Mouse (Mus musculus): Measurements from ENCODE around the gene Nudt13. TPM values are rescaled to one million over a fixed set of nuclear protein-coding genes. Genes with fewer than 3 reads are reported as not detected.
A peak's percentile ranks its signal among the peaks of the same experiment; 100 is the strongest.

Gene Nudt13
- total RNA-seq, 2 experiments from 2014 or later: 25.7 to 35.1 TPM

DNA sequence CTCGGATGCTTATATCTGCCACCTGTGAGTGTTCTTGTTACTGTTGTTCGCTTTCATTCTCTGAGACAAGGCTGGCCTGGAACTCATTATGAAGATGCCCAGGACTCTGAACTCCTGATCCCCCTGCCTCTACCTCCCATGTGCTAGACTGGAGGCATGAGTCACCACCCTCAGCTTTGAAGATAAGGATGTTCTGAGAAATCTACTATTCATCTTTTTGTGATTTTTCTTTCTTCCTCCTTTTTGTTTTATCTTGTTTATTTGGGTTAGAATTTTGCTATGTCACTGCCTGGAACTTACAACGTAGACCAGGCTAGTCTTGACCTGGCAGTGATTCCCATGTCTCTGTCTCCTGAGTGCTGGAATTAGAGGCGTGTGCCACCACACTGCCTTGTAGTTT is 36.8 kb downstream of the Nudt13 start:
- intact Hi-C loops (cut with DNase I): no loop called here
- no peak for DNase-seq

DNA sequence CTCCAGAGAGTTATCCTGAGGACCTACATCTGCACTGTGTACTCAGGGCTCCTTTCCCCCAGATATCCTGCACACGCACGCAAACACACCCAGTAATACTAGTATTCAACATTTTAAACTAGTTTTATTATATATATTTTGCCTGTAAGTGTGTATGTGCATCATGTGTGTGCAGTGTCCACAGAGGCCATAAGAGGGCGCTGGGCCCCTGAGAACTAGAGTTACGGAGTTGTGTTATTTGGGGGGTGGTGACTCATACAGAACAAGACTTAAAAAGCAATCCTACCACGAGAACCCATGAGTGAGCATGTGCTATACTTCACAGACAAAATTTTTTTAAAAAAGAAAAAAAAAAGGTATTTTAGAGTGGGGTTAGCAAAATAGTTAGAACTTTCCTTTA is 44.9 kb downstream of the Nudt13 start:
- intact Hi-C loops (cut with DNase I): no loop called here
- no peak for DNase-seq

DNA sequence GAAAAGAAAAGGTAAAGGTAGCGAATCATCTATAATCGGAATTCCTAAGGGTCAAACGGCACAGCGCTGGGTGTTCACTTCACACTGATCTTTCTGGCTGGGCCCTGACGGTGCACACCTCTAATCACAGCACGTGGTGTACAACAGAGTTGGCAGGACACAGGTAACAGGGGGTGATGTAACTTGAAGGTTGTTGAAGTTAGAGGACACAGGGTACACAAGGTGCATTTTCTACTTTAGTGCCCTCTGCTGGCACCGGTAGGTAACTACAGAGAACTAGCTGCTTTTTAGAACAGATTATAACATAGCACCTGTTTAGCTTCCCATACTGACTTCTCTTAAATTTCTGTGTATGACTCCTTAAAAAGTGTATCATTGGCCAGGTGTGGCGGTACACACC is 45.7 kb downstream of the Nudt13 start:
- DNase-seq: peak; percentile 33 to 42
- intact Hi-C loops (cut with DNase I): no loop called here

DNA sequence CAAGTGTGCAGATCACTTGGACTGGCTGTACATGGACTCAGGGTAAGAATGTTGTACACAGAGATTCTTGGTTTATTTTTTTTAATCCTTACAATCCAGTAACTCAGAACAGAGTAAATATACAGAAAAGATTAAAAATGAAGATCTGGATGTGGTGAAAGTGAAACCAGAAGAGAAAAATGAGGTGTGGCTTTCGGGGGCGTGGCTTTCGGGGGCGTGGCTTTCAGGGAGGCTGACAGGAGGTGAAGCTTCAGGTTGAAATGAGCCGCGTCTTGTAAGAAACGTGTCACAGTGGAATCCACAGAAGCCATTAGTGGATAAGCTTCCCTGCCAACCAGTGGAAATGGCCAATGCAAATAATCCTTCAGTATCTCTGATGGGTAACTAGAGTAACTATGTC is 46.4 kb downstream of the Nudt13 start:
- no peak for DNase-seq
- intact Hi-C loops (cut with DNase I): no loop called here

DNA sequence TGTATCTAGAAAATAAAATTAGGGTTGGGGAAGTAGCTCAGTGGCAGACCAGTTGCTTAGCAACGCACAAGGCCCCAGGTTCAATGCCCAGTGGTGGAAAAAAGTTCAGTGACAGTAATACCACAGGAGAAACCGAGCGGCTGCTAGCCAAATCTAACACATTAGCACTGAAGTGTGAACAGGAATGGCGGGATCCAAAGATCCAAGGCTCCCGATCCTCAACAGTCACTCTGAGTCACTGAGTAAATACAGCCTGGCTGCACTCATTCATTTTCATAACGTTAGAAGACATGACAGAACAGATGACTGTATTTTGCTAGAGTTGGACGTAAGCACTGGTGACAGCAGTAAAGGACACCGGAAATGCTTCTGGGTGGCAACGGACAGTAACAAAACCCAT is 51.4 kb downstream of the Nudt13 start:
- intact Hi-C loops (cut with DNase I): no loop called here
- no peak for DNase-seq

DNA sequence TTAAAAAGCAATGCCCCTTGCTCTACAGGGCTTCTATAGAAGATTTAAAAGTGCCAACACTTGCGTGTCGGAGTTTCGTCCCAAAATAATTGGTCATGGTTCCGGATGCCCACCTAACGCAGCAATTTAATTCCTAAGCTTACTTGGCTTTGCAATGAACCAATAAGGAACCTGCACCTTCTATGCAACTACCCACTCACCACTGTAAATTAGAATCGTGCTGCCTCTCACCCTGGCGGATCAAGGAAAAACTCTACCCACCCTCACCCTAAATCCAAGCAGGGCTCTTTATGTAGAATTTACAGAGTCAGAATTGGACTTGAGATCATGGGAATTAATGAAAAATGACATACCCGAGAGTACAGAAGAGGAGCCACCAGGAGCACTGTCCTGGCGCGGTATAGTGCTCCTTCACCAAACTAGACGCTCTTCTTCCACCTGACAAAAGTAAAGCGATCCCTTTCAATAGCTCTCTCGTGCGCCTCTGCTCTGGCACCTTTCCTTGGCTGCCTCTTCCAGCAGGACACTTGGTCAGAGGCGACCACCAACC is 53.0 kb downstream of the Nudt13 start:
- DNase-seq: no peak
- intact Hi-C loops (cut with DNase I): no loop called here

DNA sequence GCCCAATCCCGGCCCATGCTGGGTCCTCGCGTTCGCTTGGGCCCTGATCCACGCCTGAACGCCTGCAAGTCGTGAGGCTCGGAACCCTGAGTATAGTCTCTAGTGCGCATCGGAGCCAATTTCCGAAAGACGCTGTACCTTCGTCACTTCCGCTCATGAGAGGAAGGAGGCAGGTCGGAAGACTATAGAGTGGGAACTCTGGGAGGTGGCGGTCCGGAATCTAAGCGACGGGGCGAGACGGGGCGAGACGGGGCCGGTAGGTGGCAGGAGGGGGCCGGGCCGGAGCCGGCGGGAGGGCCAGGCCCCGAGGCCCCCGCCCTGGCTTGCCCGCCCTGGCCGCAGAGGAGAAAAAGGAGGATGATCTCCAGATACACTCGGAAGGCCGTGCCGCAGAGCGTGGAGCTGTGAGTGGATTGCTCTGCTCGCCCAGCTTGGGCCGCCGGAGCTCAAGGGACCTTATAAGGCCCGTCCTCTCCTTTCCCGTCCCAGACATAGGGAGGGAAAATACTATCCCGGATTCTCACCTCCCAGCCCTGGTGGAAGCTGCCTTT is 53.6 kb downstream of the Nudt13 start, which contains the start of the genes Ecd and Fam149b:
TSS of gene Ecd (minus strand) at position 131 of the 551 bp plus-strand sequence.
TSS of gene Fam149b (plus strand) at position 172 of the 551 bp plus-strand sequence.
- peak; percentile 90 to 95 for DNase-seq
- intact Hi-C loops (cut with DNase I): loop anchor here (2.0 kb wide), 1 partner anchor 43 kb away; no protein-coding TSS in a partner anchor

DNA sequence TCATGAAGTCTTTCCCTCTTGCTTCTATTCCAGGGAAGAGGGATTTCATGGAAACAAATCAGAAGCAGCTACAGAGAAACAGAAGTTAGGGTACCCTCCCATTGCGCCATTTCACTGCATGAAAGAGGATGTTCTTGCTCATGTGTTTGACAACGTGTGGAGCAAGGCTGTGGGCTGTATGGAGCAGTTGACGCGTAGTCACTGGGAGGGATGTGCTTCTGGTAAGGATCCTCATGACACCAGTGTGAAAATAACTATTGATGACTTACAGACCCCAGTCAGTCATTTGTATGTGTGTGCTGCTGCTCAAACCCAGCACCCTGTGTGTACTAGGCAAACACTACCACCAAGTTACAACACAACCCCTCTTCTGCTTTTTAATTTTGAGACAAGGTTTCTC is 68.7 kb downstream of the Nudt13 start:
- DNase-seq: no peak
- intact Hi-C loops (cut with DNase I): no loop called here

Other genes with a start within 250 kb of the Nudt13 start
- 1 to 10 TPM; 2.3 to 2.5 TPM for gene Saysd1, start 156.2 kb upstream of the Nudt13 start, total RNA-seq (2021)
- under 1 TPM; 0.88 to 0.98 TPM for gene Kcnk5, start 112.9 kb upstream of the Nudt13 start, total RNA-seq (2021)
- not detected for gene Kcnk16, start 25.5 kb upstream of the Nudt13 start, total RNA-seq (2021)
- 10 to 100 TPM; 25.1 to 32.2 TPM for gene Ecd, start 53.4 kb downstream of the Nudt13 start, total RNA-seq (2021)
- 10 to 100 TPM; 32.1 to 34.7 TPM for gene Fam149b, start 53.5 kb downstream of the Nudt13 start, total RNA-seq (2021)
- 10 to 100 TPM; 12.2 to 15.2 TPM for gene Dnajc9, start 94.2 kb downstream of the Nudt13 start, total RNA-seq (2021)
- 10 to 100 TPM; 64.9 to 68.5 TPM for gene Mrps16, start 98.9 kb downstream of the Nudt13 start, total RNA-seq (2021)
- gene Cfap70, start 157.5 kb downstream of the Nudt13 start, total RNA-seq (2021): under 1 TPM; 0.12 to 0.27 TPM
- 10 to 100 TPM; 50.0 to 61.0 TPM for gene Anxa7, start 185.4 kb downstream of the Nudt13 start, total RNA-seq (2021)
- 1 to 10 TPM in 1 of 2 experiments, under 1 TPM in 1; 0.88 to 1.1 TPM for gene Mss51, start 202.2 kb downstream of the Nudt13 start, total RNA-seq (2021)

Measured in heart, postnatal 14 days (tissue).